Mouse (Mus musculus): ENCODE measurements at regions not wholly inside any gene's neighbourhood (a gene's known extent, or its start where the extent isn't known, plus 50 kb on each side); places are given as distances from the start of the nearest gene placed in this dataset.

- no peak for TF ChIP-seq MYOD1 (IDR thresholded peaks at IDR 0.05; ENCODE audit: control insufficient read depth, insufficient read length, low read depth)
- no peak for TF ChIP-seq MYOG (IDR thresholded peaks at IDR 0.05; ENCODE audit: control insufficient read depth, extremely low read depth, insufficient read length)
- TF ChIP-seq USF1 (IDR thresholded peaks at IDR 0.05; ENCODE audit: low read depth): no peak
- TF ChIP-seq FOSL1 (IDR thresholded peaks at IDR 0.05; ENCODE audit: insufficient read depth, low read length, poor library complexity, severe bottlenecking): no peak
- TF ChIP-seq MAX (IDR thresholded peaks at IDR 0.05): no peak
- TF ChIP-seq CTCF (IDR thresholded peaks at IDR 0.05; ENCODE audit: control insufficient read depth, insufficient read depth, insufficient read length): no peak
- no peak for TF ChIP-seq CEBPB (IDR thresholded peaks at IDR 0.05; ENCODE audit: low read depth)
- H3K27me3 ChIP-seq (ENCODE audit: control insufficient read depth, insufficient read depth, insufficient read length): no peaks in the 10 kb centered on the region
- H3K36me3 ChIP-seq (ENCODE audit: control insufficient read depth, insufficient read depth): no peaks in the 10 kb centered on the region
- no peak overlapping the region for H3K4me3 ChIP-seq (ENCODE audit: insufficient read depth, poor library complexity, severe bottlenecking)
- H3ac ChIP-seq (ENCODE audit: control insufficient read depth, insufficient read length, low read depth): no peak overlapping the region
- H3K79me2 ChIP-seq (ENCODE audit: control insufficient read depth, insufficient read depth): no peaks in the 10 kb centered on the region
- H3K79me3 ChIP-seq (ENCODE audit: low read depth): no peaks in the 10 kb centered on the region
Measured at GRCm38 (mm10) chr8:91897381-91897780, 95.5 kb upstream of the Irx3 start.

GRCm38 (mm10) chr8:91895987-91896386, 94.1 kb upstream of the Irx3 start:
- Histone ChIP-seq H3K36me3 (ENCODE audit: control insufficient read depth, insufficient read depth) (no peaks in the 10 kb centered on the region), H3K79me3 (ENCODE audit: low read depth) (no peaks in the 10 kb centered on the region), H3K4me3 (ENCODE audit: insufficient read depth, poor library complexity, severe bottlenecking) (no peak overlapping the region), H3ac (ENCODE audit: control insufficient read depth, insufficient read length, low read depth) (no peak overlapping the region), H3K27me3 (ENCODE audit: control insufficient read depth, insufficient read depth, insufficient read length) (no peaks in the 10 kb centered on the region), H3K79me2 (ENCODE audit: control insufficient read depth, insufficient read depth) (no peaks in the 10 kb centered on the region)
- TF ChIP-seq MYOG (IDR thresholded peaks at IDR 0.05; ENCODE audit: control insufficient read depth, extremely low read depth, insufficient read length) (no peak), FOSL1 (IDR thresholded peaks at IDR 0.05; ENCODE audit: insufficient read depth, low read length, poor library complexity, severe bottlenecking) (no peak), CTCF (IDR thresholded peaks at IDR 0.05; ENCODE audit: control insufficient read depth, insufficient read depth, insufficient read length) (no peak), CEBPB (IDR thresholded peaks at IDR 0.05; ENCODE audit: low read depth) (no peak), MAX (IDR thresholded peaks at IDR 0.05) (no peak), MYOD1 (IDR thresholded peaks at IDR 0.05; ENCODE audit: control insufficient read depth, insufficient read length, low read depth) (no peak), USF1 (IDR thresholded peaks at IDR 0.05; ENCODE audit: low read depth) (no peak)

GRCm38 (mm10) chr8:91884862-91885261, 83.0 kb upstream of the Irx3 start:
- TF ChIP-seq CEBPB (IDR thresholded peaks at IDR 0.05; ENCODE audit: low read depth): no peak
- no peak for TF ChIP-seq FOSL1 (IDR thresholded peaks at IDR 0.05; ENCODE audit: insufficient read depth, low read length, poor library complexity, severe bottlenecking)
- TF ChIP-seq CTCF (IDR thresholded peaks at IDR 0.05; ENCODE audit: control insufficient read depth, insufficient read depth, insufficient read length): no peak
- no peak for TF ChIP-seq MAX (IDR thresholded peaks at IDR 0.05)
- TF ChIP-seq MYOD1 (IDR thresholded peaks at IDR 0.05; ENCODE audit: control insufficient read depth, insufficient read length, low read depth): no peak
- TF ChIP-seq MYOG (IDR thresholded peaks at IDR 0.05; ENCODE audit: control insufficient read depth, extremely low read depth, insufficient read length): no peak
- TF ChIP-seq USF1 (IDR thresholded peaks at IDR 0.05; ENCODE audit: low read depth): no peak
- no peaks in the 10 kb centered on the region for H3K79me3 ChIP-seq (ENCODE audit: low read depth)
- no peaks in the 10 kb centered on the region for H3K27me3 ChIP-seq (ENCODE audit: control insufficient read depth, insufficient read depth, insufficient read length)
- H3K36me3 ChIP-seq (ENCODE audit: control insufficient read depth, insufficient read depth): no peaks in the 10 kb centered on the region
- no peak overlapping the region for H3K4me3 ChIP-seq (ENCODE audit: insufficient read depth, poor library complexity, severe bottlenecking)
- H3K79me2 ChIP-seq (ENCODE audit: control insufficient read depth, insufficient read depth): no peaks in the 10 kb centered on the region
- H3ac ChIP-seq (ENCODE audit: control insufficient read depth, insufficient read length, low read depth): no peak overlapping the region

GRCm38 (mm10) chr8:91884325-91884724, 82.5 kb upstream of the Irx3 start:
- Histone ChIP-seq H3K79me2 (ENCODE audit: control insufficient read depth, insufficient read depth) (no peaks in the 10 kb centered on the region), H3ac (ENCODE audit: control insufficient read depth, insufficient read length, low read depth) (no peak overlapping the region), H3K27me3 (ENCODE audit: control insufficient read depth, insufficient read depth, insufficient read length) (no peaks in the 10 kb centered on the region), H3K36me3 (ENCODE audit: control insufficient read depth, insufficient read depth) (no peaks in the 10 kb centered on the region), H3K79me3 (ENCODE audit: low read depth) (no peaks in the 10 kb centered on the region), H3K4me3 (ENCODE audit: insufficient read depth, poor library complexity, severe bottlenecking) (no peak overlapping the region)
- TF ChIP-seq FOSL1 (IDR thresholded peaks at IDR 0.05; ENCODE audit: insufficient read depth, low read length, poor library complexity, severe bottlenecking) (no peak), CEBPB (IDR thresholded peaks at IDR 0.05; ENCODE audit: low read depth) (no peak), CTCF (IDR thresholded peaks at IDR 0.05; ENCODE audit: control insufficient read depth, insufficient read depth, insufficient read length) (no peak), MYOG (IDR thresholded peaks at IDR 0.05; ENCODE audit: control insufficient read depth, extremely low read depth, insufficient read length) (no peak), MYOD1 (IDR thresholded peaks at IDR 0.05; ENCODE audit: control insufficient read depth, insufficient read length, low read depth) (no peak), MAX (IDR thresholded peaks at IDR 0.05) (no peak), USF1 (IDR thresholded peaks at IDR 0.05; ENCODE audit: low read depth) (no peak)

- H3K27me3 ChIP-seq (ENCODE audit: control insufficient read depth, insufficient read depth, insufficient read length): no peaks in the 10 kb centered on the region
- H3K4me3 ChIP-seq (ENCODE audit: insufficient read depth, poor library complexity, severe bottlenecking): no peak overlapping the region
- H3K79me2 ChIP-seq (ENCODE audit: control insufficient read depth, insufficient read depth): no peaks in the 10 kb centered on the region
Measured at GRCm38 (mm10) chr8:91883012-91883411, 81.1 kb upstream of the Irx3 start.

GRCm38 (mm10) chr8:91878886-91879285, 77.0 kb upstream of the Irx3 start:
- H3K27me3 ChIP-seq (ENCODE audit: control insufficient read depth, insufficient read depth, insufficient read length): no peaks in the 10 kb centered on the region
- H3K79me2 ChIP-seq (ENCODE audit: control insufficient read depth, insufficient read depth): no peaks in the 10 kb centered on the region
- no peaks in the 10 kb centered on the region for H3K36me3 ChIP-seq (ENCODE audit: control insufficient read depth, insufficient read depth)
- H3K79me3 ChIP-seq (ENCODE audit: low read depth): no peaks in the 10 kb centered on the region
- TF ChIP-seq USF1 (IDR thresholded peaks at IDR 0.05; ENCODE audit: low read depth) (no peak), MAX (IDR thresholded peaks at IDR 0.05) (no peak), CEBPB (IDR thresholded peaks at IDR 0.05; ENCODE audit: low read depth) (no peak), MYOG (IDR thresholded peaks at IDR 0.05; ENCODE audit: control insufficient read depth, extremely low read depth, insufficient read length) (no peak), FOSL1 (IDR thresholded peaks at IDR 0.05; ENCODE audit: insufficient read depth, low read length, poor library complexity, severe bottlenecking) (no peak), MYOD1 (IDR thresholded peaks at IDR 0.05; ENCODE audit: control insufficient read depth, insufficient read length, low read depth) (no peak), CTCF (IDR thresholded peaks at IDR 0.05; ENCODE audit: control insufficient read depth, insufficient read depth, insufficient read length) (no peak)
- no peak overlapping the region for H3ac ChIP-seq (ENCODE audit: control insufficient read depth, insufficient read length, low read depth)
- H3K4me3 ChIP-seq (ENCODE audit: insufficient read depth, poor library complexity, severe bottlenecking): no peak overlapping the region

More at GRCm38 (mm10) chr8:91883012-91883411, 81.1 kb upstream of the Irx3 start:
- Histone ChIP-seq H3K36me3 (ENCODE audit: control insufficient read depth, insufficient read depth) (no peaks in the 10 kb centered on the region), H3ac (ENCODE audit: control insufficient read depth, insufficient read length, low read depth) (no peak overlapping the region), H3K79me3 (ENCODE audit: low read depth) (no peaks in the 10 kb centered on the region)
- no peak for TF ChIP-seq CEBPB (IDR thresholded peaks at IDR 0.05; ENCODE audit: low read depth)
- TF ChIP-seq USF1 (IDR thresholded peaks at IDR 0.05; ENCODE audit: low read depth): no peak
- no peak for TF ChIP-seq MAX (IDR thresholded peaks at IDR 0.05)
- no peak for TF ChIP-seq MYOG (IDR thresholded peaks at IDR 0.05; ENCODE audit: control insufficient read depth, extremely low read depth, insufficient read length)
- no peak for TF ChIP-seq FOSL1 (IDR thresholded peaks at IDR 0.05; ENCODE audit: insufficient read depth, low read length, poor library complexity, severe bottlenecking)
- no peak for TF ChIP-seq MYOD1 (IDR thresholded peaks at IDR 0.05; ENCODE audit: control insufficient read depth, insufficient read length, low read depth)
- TF ChIP-seq CTCF (IDR thresholded peaks at IDR 0.05; ENCODE audit: control insufficient read depth, insufficient read depth, insufficient read length): no peak

Measured in C2C12 (cell line).